Mouse (Mus musculus): ENCODE results near the gene Tm4sf5. TPM values are rescaled to one million over a fixed set of nuclear protein-coding genes. Genes with fewer than 3 reads are reported as not detected.
A peak's percentile ranks its signal among the peaks of the same experiment; 100 is the strongest.
"Not testable (repeated sequence)": the region's sequence is repeated elsewhere in the genome, so short reads cannot be mapped to it uniquely, and the experiment has no call there.

Tm4sf5 gene
- polyA plus RNA-seq, 1 experiment from 2014 or later, result 3.4 TPM

- Histone ChIP-seq H3K27ac (replicated peaks) (no peak overlapping the region), H3K4me3 (no peak overlapping the region), H3K36me3 (no peaks in the 10 kb centered on the region), H3K9me3 (no peaks in the 10 kb centered on the region), H3K9ac (no peak overlapping the region), H3K27me3 (no peaks in the 10 kb centered on the region), H3K4me2 (no peak overlapping the region), H3K4me1 (replicated peaks) (peaks cover 10% of the 10 kb centered on the region)
- WGBS, result 82% methylated on average over 7 of the region's 7 CpGs
- ATAC-seq (ENCODE audit: low FRiP score, low read depth), result no peak
Measured at GRCm38 (mm10) chr11:70512709-70513342, 7.8 kb downstream of the Tm4sf5 start.

GRCm38 (mm10) chr11:70513520-70513919 lies 8.5 kb downstream of the Tm4sf5 start:
- no peak for ATAC-seq (ENCODE audit: low FRiP score, low read depth)
- WGBS, result 43% methylated on average over 11 of the region's 11 CpGs
- Histone ChIP-seq H3K9ac (no peak overlapping the region), H3K4me2 (no peak overlapping the region), H3K36me3 (no peaks in the 10 kb centered on the region), H3K4me1 (replicated peaks) (peaks cover 10% of the 10 kb centered on the region), H3K9me3 (no peaks in the 10 kb centered on the region), H3K4me3 (no peak overlapping the region), H3K27me3 (no peaks in the 10 kb centered on the region), H3K27ac (replicated peaks) (no peak overlapping the region)

- ATAC-seq (ENCODE audit: low FRiP score, low read depth), result no peak
- H3K9ac ChIP-seq, result no peak within 1 kb of the TSS
- no peak within 1 kb of the TSS for H3K27ac ChIP-seq (replicated peaks)
- H3K36me3 ChIP-seq, result no peaks in the 10 kb centered on the region
- H3K4me1 ChIP-seq (replicated peaks), result peaks cover 10% of the 10 kb centered on the region
- no peak within 1 kb of the TSS for H3K4me2 ChIP-seq
- H3K27me3 ChIP-seq, result no peaks in the 10 kb centered on the region
- H3K9me3 ChIP-seq, result no peaks in the 10 kb centered on the region
- H3K4me3 ChIP-seq, result no peak within 1 kb of the TSS
- 90% methylated on average over 7 of the region's 7 CpGs for WGBS
Measured at GRCm38 (mm10) chr11:70514288-70514687, 9.2 kb downstream of the Tm4sf5 start, which contains the start of gene Vmo1. TSS of gene Vmo1 (minus strand) at chr11:70514616.

- Histone ChIP-seq H3K4me3 (no peak overlapping the region), H3K27me3 (no peaks in the 10 kb centered on the region), H3K4me2 (no peak overlapping the region), H3K9me3 (no peaks in the 10 kb centered on the region), H3K4me1 (replicated peaks) (peaks cover 7% of the 10 kb centered on the region), H3K9ac (no peak overlapping the region), H3K36me3 (no peaks in the 10 kb centered on the region), H3K27ac (replicated peaks) (no peak overlapping the region)
- no peak for ATAC-seq (ENCODE audit: low FRiP score, low read depth)
- 33% methylated on average over 2 of the region's 2 CpGs for whole genome bisulfite sequencing
Measured at GRCm38 (mm10) chr11:70516352-70516751, 11.3 kb downstream of the Tm4sf5 start.

GRCm38 (mm10) chr11:70518436-70518835 lies 13.4 kb downstream of the Tm4sf5 start:
- 61% methylated on average over 1 of the region's 1 CpGs for WGBS
- no peak overlapping the region for H3K27ac ChIP-seq (replicated peaks)
- H3K9ac ChIP-seq, result no peak overlapping the region
- ATAC-seq (ENCODE audit: low FRiP score, low read depth), result no peak
- no peak overlapping the region for H3K4me2 ChIP-seq
- H3K4me1 ChIP-seq (replicated peaks), result peaks cover 7% of the 10 kb centered on the region
- no peak overlapping the region for H3K4me3 ChIP-seq
- no peaks in the 10 kb centered on the region for H3K27me3 ChIP-seq
- H3K9me3 ChIP-seq, result no peaks in the 10 kb centered on the region
- no peaks in the 10 kb centered on the region for H3K36me3 ChIP-seq

GRCm38 (mm10) chr11:70518923-70519322 lies 13.9 kb downstream of the Tm4sf5 start, which contains the start of gene Gltpd2:
TSS of gene Gltpd2 (plus strand) at chr11:70519196.
- no peak for ATAC-seq (ENCODE audit: low FRiP score, low read depth)
- no peaks in the 10 kb centered on the region for H3K9me3 ChIP-seq
- 79% methylated on average over 10 of the region's 10 CpGs for WGBS
- no peak within 1 kb of the TSS for H3K27ac ChIP-seq (replicated peaks)
- H3K27me3 ChIP-seq, result no peaks in the 10 kb centered on the region
- peak within 1 kb of the TSS; percentile 52 for H3K4me2 ChIP-seq
- peaks cover 7% of the 10 kb centered on the region for H3K4me1 ChIP-seq (replicated peaks)
- peak within 1 kb of the TSS; percentile 22 for H3K4me3 ChIP-seq
- peak within 1 kb of the TSS; percentile 25; the same call in 1 of the 2 replicates for H3K9ac ChIP-seq
- no peaks in the 10 kb centered on the region for H3K36me3 ChIP-seq

- Histone ChIP-seq H3K4me1 (replicated peaks) (peaks cover 12% of the 10 kb centered on the region), H3K36me3 (no peaks in the 10 kb centered on the region), H3K27ac (replicated peaks) (no peak overlapping the region), H3K4me2 (peak overlapping the region; percentile 52), H3K9ac (peak overlapping the region; percentile 25), H3K9me3 (no peaks in the 10 kb centered on the region), H3K4me3 (peak overlapping the region; percentile 22), H3K27me3 (no peaks in the 10 kb centered on the region)
- WGBS, result 11% methylated on average over 41 of the region's 41 CpGs
- 0 out of 2 replicates have a peak, but pooled peaks have one; percentile 52 for ATAC-seq (ENCODE audit: low FRiP score, low read depth)
Measured at GRCm38 (mm10) chr11:70520178-70520769, 15.2 kb downstream of the Tm4sf5 start.

- H3K4me2 ChIP-seq; H3K27me3 ChIP-seq; H3K9ac ChIP-seq; H3K4me3 ChIP-seq; H3K27ac ChIP-seq (replicated peaks); ATAC-seq (ENCODE audit: low FRiP score, low read depth); H3K9me3 ChIP-seq: not testable (repeated sequence)
- 92% methylated on average over 8 of the region's 8 CpGs for WGBS
- Histone ChIP-seq H3K36me3 (peaks cover 18% of the 10 kb centered on the region), H3K4me1 (replicated peaks) (peaks cover 25% of the 10 kb centered on the region)
Measured at GRCm38 (mm10) chr11:70523306-70523989, 18.4 kb downstream of the Tm4sf5 start.

GRCm38 (mm10) chr11:70524782-70525181 lies 19.7 kb downstream of the Tm4sf5 start:
- Histone ChIP-seq H3K36me3 (peaks cover 22% of the 10 kb centered on the region), H3K27ac (replicated peaks) (no peak overlapping the region), H3K27me3 (no peaks in the 10 kb centered on the region), H3K4me3 (peak overlapping the region; percentile 75), H3K9ac (0 out of 2 replicates have a peak overlapping the region, but pooled peaks have one; percentile 35), H3K9me3 (no peaks in the 10 kb centered on the region), H3K4me1 (replicated peaks) (peaks cover 25% of the 10 kb centered on the region), H3K4me2 (peak overlapping the region; percentile 93)
- 8% methylated on average over 8 of the region's 8 CpGs for WGBS
- ATAC-seq (ENCODE audit: low FRiP score, low read depth), result peak; percentile 9; the same call in 1 of the 2 replicates

GRCm38 (mm10) chr11:70525184-70525678 lies 20.2 kb downstream of the Tm4sf5 start, which contains the start of gene Psmb6:
TSS of gene Psmb6 (plus strand) at chr11:70525367.
- peak; percentile 96 for ATAC-seq (ENCODE audit: low FRiP score, low read depth)
- no peaks in the 10 kb centered on the region for H3K27me3 ChIP-seq
- H3K9me3 ChIP-seq, result no peaks in the 10 kb centered on the region
- peak within 1 kb of the TSS; percentile 75 for H3K4me3 ChIP-seq
- under 1% methylated on average over 25 of the region's 26 CpGs for WGBS
- peak within 1 kb of the TSS; percentile 71 for H3K27ac ChIP-seq (replicated peaks)
- H3K9ac ChIP-seq, result peak within 1 kb of the TSS; percentile 62
- H3K4me1 ChIP-seq (replicated peaks), result peaks cover 20% of the 10 kb centered on the region
- peak within 1 kb of the TSS; percentile 93 for H3K4me2 ChIP-seq
- H3K36me3 ChIP-seq, result peaks cover 22% of the 10 kb centered on the region

GRCm38 (mm10) chr11:70525726-70526125 lies 20.7 kb downstream of the Tm4sf5 start:
- Histone ChIP-seq H3K36me3 (peaks cover 22% of the 10 kb centered on the region), H3K27me3 (no peaks in the 10 kb centered on the region), H3K4me2 (peak overlapping the region; percentile 93), H3K9ac (peak overlapping the region; percentile 62), H3K27ac (replicated peaks) (peak overlapping the region; percentile 71), H3K4me1 (replicated peaks) (peaks cover 18% of the 10 kb centered on the region), H3K4me3 (peak overlapping the region; percentile 75), H3K9me3 (no peaks in the 10 kb centered on the region)
- peak; percentile 17; the same call in 1 of the 2 replicates for ATAC-seq (ENCODE audit: low FRiP score, low read depth)
- WGBS, result 2% methylated on average over 12 of the region's 12 CpGs

- no peaks in the 10 kb centered on the region for H3K9me3 ChIP-seq
- no peaks in the 10 kb centered on the region for H3K27me3 ChIP-seq
- peaks cover 22% of the 10 kb centered on the region for H3K36me3 ChIP-seq
- no peak for ATAC-seq (ENCODE audit: low FRiP score, low read depth)
- H3K9ac ChIP-seq, result peak overlapping the region; percentile 62
- peaks cover 18% of the 10 kb centered on the region for H3K4me1 ChIP-seq (replicated peaks)
- H3K4me3 ChIP-seq, result peak overlapping the region; percentile 75
- peak overlapping the region; percentile 93 for H3K4me2 ChIP-seq
- whole genome bisulfite sequencing, result 91% methylated on average over 12 of the region's 12 CpGs
- H3K27ac ChIP-seq (replicated peaks), result no peak overlapping the region
Measured at GRCm38 (mm10) chr11:70526211-70526610, 21.2 kb downstream of the Tm4sf5 start.
